Mouse (Mus musculus): Measurements from ENCODE around the gene Riox1.
"Not testable (repeated sequence)": the region's sequence is repeated elsewhere in the genome, so short reads cannot be mapped to it uniquely, and the experiment has no call there.

The Riox1 gene

DNA sequence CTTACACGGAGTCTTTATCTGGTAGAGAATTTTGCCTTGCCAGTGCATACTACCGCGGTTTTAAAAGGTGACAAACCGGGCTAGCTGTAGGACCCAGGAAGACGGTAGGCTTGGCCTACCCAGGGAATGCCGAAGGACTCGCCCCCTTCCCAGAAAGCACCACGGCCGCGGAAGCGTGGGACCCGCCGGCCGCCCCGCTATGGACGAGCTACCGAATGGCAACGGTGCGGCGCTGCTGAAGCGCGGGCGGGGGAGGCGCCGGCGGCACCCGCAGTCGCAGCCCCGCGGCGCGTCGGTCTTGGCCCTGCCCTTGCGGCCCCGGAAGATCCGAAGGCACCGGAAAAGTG is at the start of gene Riox1:
Riox1 (plus strand) TSS at position 116 of the 347 bp plus-strand sequence.
- in situ Hi-C loops (cut with MseI, MboI), result no loop called here

- in situ Hi-C loops (cut with MseI, MboI), result no loop called here
These were observed 40.0 kb upstream of the Riox1 start for GRCm38 (mm10) chr12:83910451-83910850.

DNA sequence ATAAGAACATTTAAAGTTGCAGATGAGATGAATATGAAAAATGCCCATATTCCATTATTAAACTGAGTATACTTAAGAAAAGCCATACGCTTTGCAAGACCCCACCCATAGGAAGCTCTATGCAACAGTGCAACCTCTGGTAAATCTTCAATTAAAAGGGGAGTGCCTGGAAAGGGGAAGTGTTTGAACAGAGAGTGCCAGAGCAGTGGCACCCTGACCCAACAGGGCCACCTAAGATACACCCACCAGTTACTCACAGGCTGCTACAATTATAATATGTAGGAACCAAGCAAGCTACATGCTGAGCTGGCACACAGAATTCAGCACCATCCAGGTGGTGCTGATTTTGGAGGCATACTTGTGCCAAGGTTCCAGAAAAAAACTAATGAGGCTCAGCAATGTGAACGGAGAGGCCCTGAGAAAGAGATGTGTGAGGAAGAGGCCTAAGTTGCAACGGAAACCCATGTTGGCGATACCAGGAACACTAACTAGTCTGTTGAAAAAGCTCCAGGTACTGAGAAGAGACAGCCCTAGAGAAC is 36.1 kb upstream of the Riox1 start:
- in situ Hi-C loops (cut with MseI, MboI), result no loop called here

- in situ Hi-C loops (cut with MseI, MboI), result no loop called here
These were observed 35.6 kb upstream of the Riox1 start for GRCm38 (mm10) chr12:83914797-83915196.

DNA sequence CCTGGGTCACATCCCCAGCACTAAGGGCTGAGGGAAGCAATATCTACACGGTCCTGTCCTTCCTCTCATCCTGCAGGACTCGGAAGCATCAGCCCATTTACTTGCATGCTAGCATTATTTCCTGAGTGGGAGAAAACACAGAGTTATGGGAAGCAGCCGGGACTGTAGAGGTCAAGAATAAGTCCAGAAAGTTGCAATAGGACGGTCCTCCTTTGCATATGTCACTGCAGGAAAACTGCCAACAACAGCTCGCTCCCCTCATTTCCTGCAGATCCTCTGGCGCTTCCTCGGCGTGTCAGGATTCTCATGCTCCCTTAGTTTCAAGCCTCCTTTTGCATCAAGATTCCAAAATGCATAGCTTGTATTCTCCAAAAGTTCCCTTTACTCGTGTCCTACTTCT is 33.5 kb upstream of the Riox1 start:
- in situ Hi-C loops (cut with MseI, MboI), result no loop called here

DNA sequence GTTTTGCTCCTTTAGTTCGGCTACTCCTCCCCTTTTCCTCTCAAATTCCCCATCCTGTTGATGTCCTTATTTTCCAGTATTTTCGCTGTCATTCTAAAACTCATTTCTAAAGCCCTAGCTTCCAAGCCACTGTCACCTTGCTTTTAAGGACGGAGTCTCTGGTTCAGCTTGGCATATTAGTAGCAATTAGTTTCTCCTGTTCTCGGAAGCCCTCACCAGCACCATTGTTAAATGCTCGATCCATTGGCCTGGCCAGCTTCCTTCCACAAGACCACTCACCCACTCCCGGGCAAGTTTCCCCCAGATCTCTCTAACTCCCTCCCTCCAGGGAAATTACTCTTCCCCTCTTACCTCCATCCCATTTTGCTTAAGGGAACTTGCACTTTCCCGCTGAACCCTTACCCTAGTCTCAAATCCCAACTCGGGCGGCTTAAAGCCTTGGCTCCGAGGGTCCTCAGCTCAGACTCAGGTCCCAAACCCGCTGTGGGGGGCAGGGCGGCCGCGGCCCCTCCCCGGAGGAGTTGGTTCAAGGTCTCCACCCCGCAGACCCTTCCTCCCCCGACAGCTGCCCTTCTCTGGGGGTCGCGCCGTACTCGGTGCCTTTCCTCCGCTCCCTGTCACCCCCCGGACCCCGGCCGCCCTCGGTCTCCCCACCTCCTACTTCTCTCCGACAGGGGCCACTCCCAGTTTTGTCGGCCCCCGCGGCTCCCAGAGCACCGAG is 29.5 kb upstream of the Riox1 start:
- in situ Hi-C loops (cut with MseI, MboI), result no loop called here

GRCm38 (mm10) chr12:83921535-83922381 is 28.6 kb upstream of the Riox1 start, which contains the start of gene Numb:
Gene Numb (minus strand): TSS chr12:83921934.
- in situ Hi-C loops (cut with MseI, MboI), result no loop called here

DNA sequence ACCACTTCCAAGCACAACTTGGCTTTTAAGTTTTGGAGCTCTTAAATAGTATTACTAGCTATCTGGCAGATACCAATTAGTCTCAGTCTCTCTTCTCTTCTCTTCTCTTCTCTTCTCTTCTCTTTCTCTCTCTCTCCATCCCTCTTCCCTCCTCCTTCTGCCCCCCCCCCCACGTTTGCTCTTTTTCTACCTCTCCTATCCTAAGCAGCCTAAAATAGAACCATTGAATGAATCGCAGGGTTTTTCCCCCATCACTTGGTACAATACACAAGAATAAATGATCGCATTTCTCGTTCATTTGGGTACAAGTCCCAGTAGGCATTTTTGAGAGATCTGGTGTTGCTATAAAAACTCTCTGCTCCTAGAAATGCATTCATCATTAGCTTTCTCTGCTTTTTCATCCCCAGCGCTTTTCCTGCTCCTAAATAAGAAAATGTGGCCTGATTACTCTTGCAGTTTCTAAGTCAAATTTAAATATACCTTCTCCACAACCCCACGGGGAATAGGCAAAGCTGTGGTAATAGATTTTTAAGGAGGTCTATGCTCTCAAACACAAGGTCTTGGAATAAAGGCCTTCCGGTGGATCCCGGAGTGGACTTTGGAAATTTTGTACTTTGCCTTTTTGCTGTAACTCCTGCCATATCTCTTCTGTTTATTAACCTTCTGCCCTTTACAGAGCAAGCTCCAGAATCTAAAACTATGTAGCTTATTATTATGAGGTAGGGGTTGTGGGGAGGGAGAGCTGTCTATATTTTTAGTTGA is 27.5 kb upstream of the Riox1 start:
- in situ Hi-C loops (cut with MseI, MboI), result no loop called here

DNA sequence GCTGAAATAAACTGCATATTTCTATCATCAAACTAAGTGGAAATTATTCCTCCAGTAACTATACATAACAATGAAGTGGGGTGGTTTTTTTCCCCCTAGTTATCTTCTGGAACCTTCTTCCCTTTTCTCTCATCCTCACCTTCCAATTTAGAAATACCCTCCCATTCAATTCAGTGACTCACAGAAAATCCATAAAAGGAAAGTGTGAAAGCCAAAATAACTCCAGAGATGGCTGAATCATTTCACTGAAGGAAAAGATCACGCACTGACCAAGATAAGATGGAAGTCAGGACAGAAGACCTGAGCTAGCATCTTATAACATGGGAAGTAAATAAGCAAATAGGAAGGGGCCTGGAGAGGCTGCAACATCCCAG is 26.9 kb upstream of the Riox1 start:
- in situ Hi-C loops (cut with MseI, MboI), result no loop called here

- in situ Hi-C loops (cut with MseI, MboI), result no loop called here
These were observed 26.1 kb upstream of the Riox1 start for GRCm38 (mm10) chr12:83924332-83924731.

GRCm38 (mm10) chr12:83925160-83925703 is 25.2 kb upstream of the Riox1 start:
- in situ Hi-C loops (cut with MseI, MboI), result no loop called here

- in situ Hi-C loops (cut with MseI, MboI), result no loop called here
These were observed 24.3 kb upstream of the Riox1 start for GRCm38 (mm10) chr12:83926061-83926460.

- in situ Hi-C loops (cut with MseI, MboI), result no loop called here
These were observed 22.7 kb upstream of the Riox1 start for GRCm38 (mm10) chr12:83927747-83928146.

GRCm38 (mm10) chr12:83929186-83929804 is 21.1 kb upstream of the Riox1 start:
- in situ Hi-C loops (cut with MseI, MboI), result no loop called here

DNA sequence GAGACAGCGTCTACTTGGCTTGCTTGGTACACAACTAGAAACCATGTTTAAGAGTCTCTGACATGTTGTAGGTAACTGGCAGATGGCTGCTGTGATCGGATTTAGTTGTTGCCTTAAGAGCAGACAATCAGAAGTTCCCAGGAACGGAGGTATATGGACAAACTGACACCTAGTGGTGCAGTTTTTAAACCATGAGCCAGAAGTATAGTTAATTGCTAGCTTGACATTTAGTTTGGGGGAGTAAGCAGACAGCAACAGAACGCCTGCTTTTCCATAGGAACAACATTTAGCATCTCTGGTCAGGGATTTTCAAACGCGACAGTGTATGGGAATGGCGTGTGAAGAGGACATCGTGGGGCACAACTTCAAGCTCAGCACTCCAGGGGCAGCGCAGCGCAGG is 12.8 kb upstream of the Riox1 start:
- in situ Hi-C loops (cut with MseI, MboI), result no loop called here

DNA sequence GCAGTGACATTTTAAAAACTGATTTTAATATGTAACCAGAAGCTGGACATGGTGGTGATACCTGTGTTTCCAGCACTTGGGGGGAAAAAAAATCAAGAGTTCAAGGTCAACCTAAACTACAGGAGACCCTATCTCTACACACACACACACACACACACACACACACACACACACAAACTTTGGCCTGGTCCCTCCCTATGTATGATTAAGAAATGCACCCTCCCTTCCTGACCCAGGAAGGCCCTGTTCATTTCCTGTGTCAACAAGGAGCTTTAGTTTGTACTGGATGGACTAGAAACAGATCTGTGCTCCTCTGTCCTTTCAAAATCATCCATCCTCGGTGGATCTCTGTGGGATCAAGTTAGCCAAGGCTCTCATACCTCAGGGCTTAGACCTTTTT is 11.8 kb upstream of the Riox1 start:
- in situ Hi-C loops (cut with MseI, MboI), result not testable (repeated sequence)

GRCm38 (mm10) chr12:83939332-83939731 is 11.1 kb upstream of the Riox1 start:
- in situ Hi-C loops (cut with MseI, MboI), result no loop called here

DNA sequence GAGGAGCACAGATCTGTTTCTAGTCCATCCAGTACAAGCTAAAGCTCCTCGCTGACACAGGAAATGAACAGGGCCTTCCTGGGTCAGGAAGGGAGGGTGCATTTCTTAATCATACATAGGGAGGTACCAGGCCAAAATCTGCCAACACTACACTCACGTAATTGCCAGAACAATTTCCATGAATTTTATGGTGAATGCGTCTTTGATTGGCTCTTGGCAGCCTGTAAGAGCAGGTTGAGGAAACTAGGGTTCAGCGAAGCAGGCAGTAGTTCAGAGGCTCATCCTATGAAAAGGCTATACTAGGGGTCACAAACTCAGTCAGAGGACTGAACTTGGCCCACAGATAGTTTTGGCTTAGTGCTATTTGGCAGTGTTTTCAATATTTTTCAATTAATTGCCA is 10.4 kb upstream of the Riox1 start:
- in situ Hi-C loops (cut with MseI, MboI), result no loop called here

- in situ Hi-C loops (cut with MseI, MboI), result no loop called here
These were observed 8.5 kb upstream of the Riox1 start for GRCm38 (mm10) chr12:83941938-83942337.

- in situ Hi-C loops (cut with MseI, MboI), result no loop called here
These were observed 3.1 kb upstream of the Riox1 start for GRCm38 (mm10) chr12:83947260-83947811.

DNA sequence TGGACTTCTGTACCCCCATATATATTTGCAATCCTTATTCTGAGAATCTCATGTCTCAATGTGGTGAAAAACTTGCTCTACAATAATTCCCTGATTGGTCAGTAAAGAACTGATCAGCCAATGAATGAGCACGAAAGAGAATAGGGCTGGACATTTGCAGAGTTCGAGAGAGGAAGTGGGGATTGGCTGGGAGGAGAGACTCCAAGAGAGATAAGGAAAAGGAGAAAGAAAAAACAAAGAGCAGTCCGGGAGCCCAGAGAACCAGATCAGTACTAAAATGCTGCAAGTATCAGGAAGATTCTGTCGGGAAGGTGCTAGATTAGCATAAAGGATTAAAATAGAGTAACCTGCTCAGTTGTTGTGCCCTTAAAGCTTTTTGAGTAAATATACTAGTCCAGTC is 1.4 kb upstream of the Riox1 start:
- in situ Hi-C loops (cut with MseI, MboI), result no loop called here

All from mouse trophoblast stem cell (cell line).